ENCODE assay signal across 8 mouse cellular contexts in the genomic region with DNA sequence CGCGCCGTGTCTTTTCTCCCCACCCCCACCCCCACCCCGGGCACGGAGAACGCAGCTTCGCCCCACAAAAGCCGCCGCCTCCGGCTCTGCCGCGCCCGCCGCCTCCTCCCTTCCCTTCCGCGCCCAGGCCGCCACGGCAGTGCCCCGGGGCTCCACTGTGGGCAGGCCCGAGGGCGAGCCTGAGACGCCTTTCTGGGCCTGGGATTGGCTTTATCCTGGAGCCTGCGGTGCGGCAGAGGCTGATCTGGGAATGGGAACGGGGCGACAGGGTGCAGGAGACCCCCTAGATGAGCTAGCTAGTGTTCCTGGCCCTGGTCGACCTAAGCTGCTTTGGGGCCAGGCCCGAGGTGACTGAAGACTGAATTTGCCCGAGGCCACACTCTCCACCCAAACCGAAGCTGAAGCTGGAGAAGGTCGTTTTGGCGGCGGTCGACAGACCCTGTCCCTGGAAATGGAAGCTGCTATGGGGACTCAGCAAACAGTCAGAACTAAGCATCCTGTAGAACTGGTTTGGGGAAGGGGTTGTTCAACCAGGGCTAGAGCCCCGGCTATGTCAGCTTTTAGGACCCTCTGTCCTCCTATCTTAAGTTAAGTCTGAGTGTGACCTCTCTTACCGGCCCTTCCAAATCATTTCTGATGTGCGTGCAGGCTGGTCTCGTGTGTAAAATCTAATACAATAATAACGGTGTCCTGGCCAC. TPM values are rescaled to one million over a fixed set of nuclear protein-coding genes. Genes with fewer than 3 reads are reported as not detected.
DNase-seq lines count a peak whose midpoint lies in the region; ATAC-seq and TF ChIP-seq lines count a peak whose summit lies in the region.

No protein-coding gene starts in this region.

- peaks cover 39% of the 10 kb centered on the region for H3K4me1 ChIP-seq in heart, embryonic 12.5 days (replicated peaks)
- peaks cover 10% of the 10 kb centered on the region; the same call in 1 of the 2 replicates for H3K4me1 ChIP-seq in kidney, postnatal 0 days (replicated peaks; ENCODE audit: insufficient read depth, low read length)

- peak overlapping the region; percentile 72 for H3K4me3 ChIP-seq in heart, embryonic 12.5 days
- H3K4me3 ChIP-seq in kidney, postnatal 0 days (replicated peaks; ENCODE audit: low read depth, low read length): peak overlapping the region; percentile 74

- DNase-seq in NIH3T3 (ENCODE audit: low read depth): peak; percentile 58
- peak; percentile 40 for DNase-seq in embryo, embryonic 10 days (ENCODE audit: low spot score)
- DNase-seq in kidney, postnatal 0 days (ENCODE audit: low spot score): no peak
- DNase-seq in lung, postnatal 4 days: peak; percentile 56 to 65
- peak; percentile 71 to 75 for DNase-seq in spleen, postnatal 10 days (ENCODE audit: low spot score in 2 of 2)
- DNase-seq in yolk sac, embryonic 10.5 days (ENCODE audit: low spot score): no peak

- H3K4me2 ChIP-seq in heart, embryonic 12.5 days: peak overlapping the region; percentile 93
- H3K4me2 ChIP-seq in kidney, postnatal 0 days (ENCODE audit: low read length): peak overlapping the region; percentile 82

- no peaks in the 10 kb centered on the region for H3K27me3 ChIP-seq in heart, embryonic 12.5 days (replicated peaks)
- no peaks in the 10 kb centered on the region for H3K27me3 ChIP-seq in kidney, postnatal 0 days (ENCODE audit: insufficient read depth, low read length)

- no peak for TF ChIP-seq CTCF in kidney, postnatal 0 days (IDR thresholded peaks at IDR 0.05; ENCODE audit: low read depth)

- peak overlapping the region; percentile 95 for H3K9ac ChIP-seq in heart, embryonic 12.5 days
- H3K9ac ChIP-seq in kidney, postnatal 0 days (ENCODE audit: low read depth, low read length): peak overlapping the region; percentile 89

- 0 out of 2 replicates have a peak, but pooled peaks cover 4% of the 10 kb centered on the region for H3K36me3 ChIP-seq in heart, embryonic 12.5 days
- no peaks in the 10 kb centered on the region for H3K36me3 ChIP-seq in kidney, postnatal 0 days (ENCODE audit: insufficient read depth, low read length)

- ATAC-seq in CD4-positive, CD25-positive, alpha-beta regulatory T cell, adult 4 months: peak; percentile 50
- peak; percentile 44 for ATAC-seq in heart, embryonic 12.5 days (ENCODE audit: insufficient number of reproducible peaks, low FRiP score)
- peak; percentile 11; the same call in 1 of the 2 replicates for ATAC-seq in kidney, postnatal 0 days (replicated peaks; ENCODE audit: low FRiP score, low read depth)

- H3K27ac ChIP-seq in heart, embryonic 12.5 days (ENCODE audit: poor library complexity, severe bottlenecking): peak overlapping the region; percentile 96
- peak overlapping the region; percentile 96 for H3K27ac ChIP-seq in kidney, postnatal 0 days

- WGBS in heart, embryonic 12.5 days: under 1% methylated on average over 39 of the region's 39 CpGs
- WGBS in kidney, postnatal 0 days: under 1% methylated on average over 39 of the region's 39 CpGs

- no peaks in the 10 kb centered on the region for H3K9me3 ChIP-seq in heart, embryonic 12.5 days (replicated peaks)
- no peaks in the 10 kb centered on the region for H3K9me3 ChIP-seq in kidney, postnatal 0 days (replicated peaks; ENCODE audit: low read length)

RNA-seq across cellular contexts. Expression of a gene that starts 0.6 kb away (rescaled TPM):
- 10 to 100 TPM in 1 of 2 experiments, 1 to 10 TPM in 1; 7.8 to 12.6 TPM for polyA plus RNA-seq in CD4-positive, CD25-positive, alpha-beta regulatory T cell, adult 4 months (2017; shearing (Covaris generic))
- polyA plus RNA-seq in heart, embryonic 12.5 days (2016; fragmentation: Nextera tagmentation; extraction: Ambion mirVana): 32.8 and 33.4 TPM in 2 replicates
- 40.9 and 44.4 TPM in 2 replicates for polyA plus RNA-seq in kidney, postnatal 0 days (2015; fragmentation: Nextera tagmentation; extraction: Ambion mirVana)

RNA-seq across cellular contexts. Expression of a gene that starts 30.7 kb away (rescaled TPM):
- polyA plus RNA-seq in CD4-positive, CD25-positive, alpha-beta regulatory T cell, adult 4 months (2017; shearing (Covaris generic)): 10 to 100 TPM; 53.5 to 69.1 TPM
- 66.1 and 75.9 TPM in 2 replicates for polyA plus RNA-seq in heart, embryonic 12.5 days (2016; fragmentation: Nextera tagmentation; extraction: Ambion mirVana)
- polyA plus RNA-seq in kidney, postnatal 0 days (2015; fragmentation: Nextera tagmentation; extraction: Ambion mirVana): 85.5 and 89.4 TPM in 2 replicates

RNA-seq across cellular contexts. Expression of a gene that starts 31.6 kb away (rescaled TPM):
- polyA plus RNA-seq in CD4-positive, CD25-positive, alpha-beta regulatory T cell, adult 4 months (2017; shearing (Covaris generic)): 1 to 10 TPM in 1 of 2 experiments, under 1 TPM in 1; 0.99 to 2.3 TPM
- 0.51 and 0.64 TPM in 2 replicates for polyA plus RNA-seq in heart, embryonic 12.5 days (2016; fragmentation: Nextera tagmentation; extraction: Ambion mirVana)
- polyA plus RNA-seq in kidney, postnatal 0 days (2015; fragmentation: Nextera tagmentation; extraction: Ambion mirVana): 0.61 and 1.2 TPM in 2 replicates

RNA-seq across cellular contexts. Expression of a gene that starts 39.8 kb away (rescaled TPM):
- 10 to 100 TPM; 33.7 to 36.8 TPM for polyA plus RNA-seq in CD4-positive, CD25-positive, alpha-beta regulatory T cell, adult 4 months (2017; shearing (Covaris generic))
- 51.4 and 52.9 TPM in 2 replicates for polyA plus RNA-seq in heart, embryonic 12.5 days (2016; fragmentation: Nextera tagmentation; extraction: Ambion mirVana)
- polyA plus RNA-seq in kidney, postnatal 0 days (2015; fragmentation: Nextera tagmentation; extraction: Ambion mirVana): 112 and 122 TPM in 2 replicates

Comparison
In these comparisons a context has a peak if more than half of its experiments do, and no peak if none do; other contexts are left out.
1. DNase-seq: peak in NIH3T3 (single experiment), embryo, embryonic 10 days (single experiment), lung, postnatal 4 days (2 of 2) and spleen, postnatal 10 days (2 of 2); none in kidney, postnatal 0 days (single experiment) and yolk sac, embryonic 10.5 days (single experiment).
2. Peak in every context shown above with its lines, with median percentiles within 50 percentile points of each other: ATAC-seq.